Mouse (Mus musculus): ENCODE data around the gene Ints1. TPM values are rescaled to one million over a fixed set of nuclear protein-coding genes. Genes with fewer than 3 reads are reported as not detected.

Ints1 gene
- polyA plus RNA-seq, 1 experiment from 2014 or later = 16.9 TPM

DNA sequence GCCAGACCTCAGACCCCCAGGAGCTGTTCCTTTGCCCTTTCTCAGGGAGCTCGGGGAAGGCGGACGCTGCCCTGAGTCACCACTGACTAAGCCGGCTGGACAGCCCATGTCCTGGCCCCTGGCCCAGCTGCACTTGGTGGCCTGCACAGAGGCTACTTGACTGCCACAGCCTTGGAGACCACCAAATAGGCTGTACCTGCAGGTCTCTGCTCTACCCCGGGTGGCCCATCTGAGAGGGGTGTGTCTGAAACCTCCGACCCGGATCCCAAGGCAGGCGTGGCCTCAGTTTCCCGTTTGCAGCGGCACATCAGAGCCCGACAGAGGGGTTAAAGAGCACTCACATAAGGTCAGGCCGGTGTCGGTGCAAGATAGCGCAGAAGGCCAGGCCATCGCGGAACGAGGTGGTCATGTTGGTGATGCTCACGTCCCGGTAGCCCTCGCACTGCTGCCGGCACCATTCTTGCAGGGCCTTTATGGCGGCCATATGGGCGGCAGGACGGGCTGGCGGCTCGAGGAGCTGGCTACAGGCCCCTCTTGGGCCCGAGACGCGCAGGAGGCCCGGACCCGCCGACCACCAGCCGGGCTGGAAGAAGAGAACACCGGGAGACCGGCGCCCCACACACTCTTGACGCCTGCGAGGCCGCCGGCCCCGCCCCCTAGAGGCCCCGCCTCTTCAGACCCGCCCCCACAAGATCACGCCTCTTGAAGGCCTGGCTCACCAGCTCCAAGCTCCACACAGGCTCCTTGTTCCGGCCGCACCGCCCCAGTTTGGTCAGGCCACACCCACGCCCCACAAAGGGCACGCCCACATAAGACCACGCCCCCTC lies 39.6 kb downstream of the Ints1 start, which contains the start of gene Micall2:
Gene Micall2, minus strand, starts transcription at position 660 of the 827 bp plus-strand sequence.
- H3K36me3 ChIP-seq (ENCODE audit: control insufficient read depth, insufficient read depth) = no peaks in the 10 kb centered on the region
- ATAC-seq (replicated peaks; ENCODE audit: extremely low read depth, insufficient read depth, low FRiP score) = peak; percentile 95
- peak within 1 kb of the TSS; percentile 49 for H3K4me3 ChIP-seq (ENCODE audit: low read length)
- H3K4me2 ChIP-seq (ENCODE audit: low read depth, low read length) = peak within 1 kb of the TSS; percentile 79
- no peaks in the 10 kb centered on the region for H3K27me3 ChIP-seq (ENCODE audit: control insufficient read depth, insufficient read depth, low read length)
- peaks cover 18% of the 10 kb centered on the region for H3K4me1 ChIP-seq (ENCODE audit: control insufficient read depth, insufficient read depth, low read length)
- H3K9me3 ChIP-seq (replicated peaks; ENCODE audit: control insufficient read depth, low read length) = no peaks in the 10 kb centered on the region
- WGBS = 5% methylated on average over 50 of the region's 50 CpGs
- peak within 1 kb of the TSS; percentile 52 for H3K9ac ChIP-seq (ENCODE audit: low read length)
- peak within 1 kb of the TSS; percentile 43 for H3K27ac ChIP-seq (ENCODE audit: low read length)

DNA sequence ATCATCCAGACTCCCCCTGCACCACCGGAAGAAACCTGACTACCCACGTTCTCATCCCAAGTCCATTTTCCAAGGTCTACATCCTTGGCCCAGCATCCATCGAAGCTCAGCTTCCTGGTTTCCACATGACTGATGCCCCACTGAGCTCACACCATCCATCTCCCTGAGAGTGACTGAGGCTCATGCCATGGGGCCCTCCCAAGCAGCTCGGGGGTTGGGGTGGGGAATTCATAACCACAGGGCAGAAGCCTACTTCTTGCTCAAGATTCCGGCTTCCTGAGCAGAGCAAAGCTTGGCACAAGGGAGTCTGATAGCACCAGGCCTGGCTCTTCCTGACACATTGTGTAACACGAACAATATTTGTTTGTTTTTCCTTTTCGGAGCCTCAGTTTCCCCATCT lies 40.7 kb downstream of the Ints1 start:
- Histone ChIP-seq H3K9ac (ENCODE audit: low read length) (no peak overlapping the region), H3K4me3 (ENCODE audit: low read length) (no peak overlapping the region), H3K9me3 (replicated peaks; ENCODE audit: control insufficient read depth, low read length) (no peaks in the 10 kb centered on the region), H3K4me1 (ENCODE audit: control insufficient read depth, insufficient read depth, low read length) (peaks cover 20% of the 10 kb centered on the region), H3K27ac (ENCODE audit: low read length) (no peak overlapping the region), H3K27me3 (ENCODE audit: control insufficient read depth, insufficient read depth, low read length) (no peaks in the 10 kb centered on the region), H3K36me3 (ENCODE audit: control insufficient read depth, insufficient read depth) (no peaks in the 10 kb centered on the region), H3K4me2 (ENCODE audit: low read depth, low read length) (peak overlapping the region; percentile 79; the same call in 1 of the 2 replicates)
- WGBS = 69% methylated on average over 7 of the region's 7 CpGs
- ATAC-seq (replicated peaks; ENCODE audit: extremely low read depth, insufficient read depth, low FRiP score) = no peak

DNA sequence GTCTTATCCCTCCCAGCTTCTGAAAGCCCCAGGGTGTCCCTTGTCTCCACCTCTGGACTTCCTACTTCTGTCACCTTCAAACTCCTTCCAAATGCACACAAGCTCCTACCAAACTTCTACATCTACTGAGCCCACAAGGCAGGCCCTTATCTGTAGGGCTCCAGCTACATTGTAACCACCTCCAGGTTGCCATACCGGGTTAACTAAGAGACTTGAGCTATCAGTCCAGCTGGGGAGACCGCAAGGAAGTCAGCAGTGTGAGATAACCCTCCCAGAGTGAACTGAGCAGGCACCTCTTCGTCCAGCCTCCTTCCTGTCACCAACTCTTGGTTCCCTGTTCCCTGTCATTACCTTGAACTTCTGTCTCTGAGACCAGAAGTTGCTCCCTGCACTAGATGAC lies 41.5 kb downstream of the Ints1 start:
- Histone ChIP-seq H3K4me2 (ENCODE audit: low read depth, low read length) (no peak overlapping the region), H3K36me3 (ENCODE audit: control insufficient read depth, insufficient read depth) (no peaks in the 10 kb centered on the region), H3K9ac (ENCODE audit: low read length) (no peak overlapping the region), H3K27ac (ENCODE audit: low read length) (no peak overlapping the region), H3K4me1 (ENCODE audit: control insufficient read depth, insufficient read depth, low read length) (peaks cover 20% of the 10 kb centered on the region), H3K4me3 (ENCODE audit: low read length) (no peak overlapping the region), H3K27me3 (ENCODE audit: control insufficient read depth, insufficient read depth, low read length) (no peaks in the 10 kb centered on the region), H3K9me3 (replicated peaks; ENCODE audit: control insufficient read depth, low read length) (no peaks in the 10 kb centered on the region)
- 36% methylated on average over 3 of the region's 3 CpGs for WGBS
- ATAC-seq (replicated peaks; ENCODE audit: extremely low read depth, insufficient read depth, low FRiP score) = no peak

DNA sequence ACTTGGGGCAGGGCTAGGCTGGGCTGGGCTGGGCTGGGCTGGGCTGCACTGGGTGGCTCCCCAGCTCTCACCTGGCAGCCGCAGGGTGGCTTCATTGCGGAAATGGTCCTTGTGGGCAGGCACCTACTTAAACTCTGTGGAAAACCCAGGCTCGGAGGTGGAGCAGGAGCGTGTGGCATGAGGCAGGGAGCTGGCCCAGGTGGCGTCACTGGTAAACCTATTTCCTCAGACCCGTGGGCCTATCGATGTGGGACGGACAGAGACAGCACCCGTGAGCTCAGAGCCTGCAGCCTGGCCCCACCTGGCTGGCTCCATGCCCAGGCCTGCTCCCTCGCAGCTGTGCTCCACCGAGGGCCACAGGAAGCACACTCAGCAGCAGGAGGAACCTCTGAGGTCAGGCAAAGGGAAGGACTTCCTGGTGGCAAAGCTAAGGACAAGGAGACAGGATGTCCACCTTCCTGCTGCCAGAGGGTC lies 42.8 kb downstream of the Ints1 start:
- peak overlapping the region; percentile 32; the same call in 1 of the 2 replicates for H3K9ac ChIP-seq (ENCODE audit: low read length)
- no peaks in the 10 kb centered on the region for H3K36me3 ChIP-seq (ENCODE audit: control insufficient read depth, insufficient read depth)
- peak overlapping the region; percentile 36 for H3K4me2 ChIP-seq (ENCODE audit: low read depth, low read length)
- H3K9me3 ChIP-seq (replicated peaks; ENCODE audit: control insufficient read depth, low read length) = no peaks in the 10 kb centered on the region
- no peak overlapping the region for H3K4me3 ChIP-seq (ENCODE audit: low read length)
- WGBS = 47% methylated on average over 11 of the region's 11 CpGs
- peak overlapping the region; percentile 24 for H3K27ac ChIP-seq (ENCODE audit: low read length)
- H3K27me3 ChIP-seq (ENCODE audit: control insufficient read depth, insufficient read depth, low read length) = no peaks in the 10 kb centered on the region
- H3K4me1 ChIP-seq (ENCODE audit: control insufficient read depth, insufficient read depth, low read length) = peaks cover 20% of the 10 kb centered on the region
- ATAC-seq (replicated peaks; ENCODE audit: extremely low read depth, insufficient read depth, low FRiP score) = no peak

DNA sequence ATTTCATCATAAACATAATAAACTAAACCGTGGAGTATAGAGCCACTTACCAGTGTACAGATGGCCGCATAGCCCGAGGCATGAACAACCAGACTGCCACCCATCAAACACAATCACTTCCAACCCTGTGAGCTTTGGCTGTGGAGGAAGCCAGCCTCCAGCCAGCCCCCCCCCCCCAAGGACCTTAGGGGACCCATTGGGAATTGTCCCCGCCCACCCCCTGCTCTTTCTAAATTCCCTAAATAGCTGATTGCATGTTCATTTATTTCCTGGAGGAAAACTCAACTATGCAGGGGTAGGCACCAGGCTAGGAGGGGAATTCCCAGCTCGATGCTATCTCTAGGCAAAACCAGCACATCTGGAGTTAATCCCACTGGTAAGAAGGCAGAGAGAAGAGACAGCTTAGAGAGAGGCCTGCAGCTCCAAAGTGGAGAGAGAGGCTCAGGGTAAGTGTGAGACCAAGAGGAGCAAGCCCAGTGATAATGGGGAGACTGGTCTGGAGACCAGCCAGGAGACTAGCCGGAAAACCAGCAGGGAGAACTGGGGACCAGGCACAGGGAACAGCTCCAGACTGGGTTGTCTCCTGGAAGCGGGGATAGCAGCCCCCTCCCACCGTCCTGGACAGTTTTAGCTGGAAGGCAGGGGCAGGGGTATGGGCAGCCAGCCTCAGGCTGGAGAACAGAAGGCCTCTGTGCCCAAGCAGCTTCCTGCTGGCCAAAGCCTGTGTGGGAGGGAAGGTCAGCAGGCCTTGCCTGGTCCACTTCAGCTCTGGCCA lies 44.6 kb downstream of the Ints1 start:
- H3K27me3 ChIP-seq (ENCODE audit: control insufficient read depth, insufficient read depth, low read length) = no peaks in the 10 kb centered on the region
- no peaks in the 10 kb centered on the region for H3K9me3 ChIP-seq (replicated peaks; ENCODE audit: control insufficient read depth, low read length)
- no peak for ATAC-seq (replicated peaks; ENCODE audit: extremely low read depth, insufficient read depth, low FRiP score)
- peaks cover 16% of the 10 kb centered on the region for H3K4me1 ChIP-seq (ENCODE audit: control insufficient read depth, insufficient read depth, low read length)
- no peaks in the 10 kb centered on the region for H3K36me3 ChIP-seq (ENCODE audit: control insufficient read depth, insufficient read depth)
- 45% methylated on average over 8 of the region's 8 CpGs for WGBS
- H3K9ac ChIP-seq (ENCODE audit: low read length) = peak overlapping the region; percentile 32; the same call in 1 of the 2 replicates
- peak overlapping the region; percentile 36; the same call in 1 of the 2 replicates for H3K27ac ChIP-seq (ENCODE audit: low read length)
- H3K4me3 ChIP-seq (ENCODE audit: low read length) = no peak overlapping the region
- H3K4me2 ChIP-seq (ENCODE audit: low read depth, low read length) = peak overlapping the region; percentile 11; the same call in 1 of the 2 replicates

GRCm38 (mm10) chr5:139727261-139727660 lies 48.2 kb downstream of the Ints1 start:
- Histone ChIP-seq H3K4me2 (ENCODE audit: low read depth, low read length) (no peak overlapping the region), H3K9me3 (replicated peaks; ENCODE audit: control insufficient read depth, low read length) (no peaks in the 10 kb centered on the region), H3K27ac (ENCODE audit: low read length) (no peak overlapping the region), H3K27me3 (ENCODE audit: control insufficient read depth, insufficient read depth, low read length) (no peaks in the 10 kb centered on the region), H3K4me3 (ENCODE audit: low read length) (no peak overlapping the region), H3K9ac (ENCODE audit: low read length) (no peak overlapping the region), H3K4me1 (ENCODE audit: control insufficient read depth, insufficient read depth, low read length) (peaks cover 5% of the 10 kb centered on the region), H3K36me3 (ENCODE audit: control insufficient read depth, insufficient read depth) (no peaks in the 10 kb centered on the region)
- WGBS = 85% methylated on average over 11 of the region's 11 CpGs
- no peak for ATAC-seq (replicated peaks; ENCODE audit: extremely low read depth, insufficient read depth, low FRiP score)

GRCm38 (mm10) chr5:139726186-139726585 lies 49.3 kb downstream of the Ints1 start:
- Histone ChIP-seq H3K9me3 (replicated peaks; ENCODE audit: control insufficient read depth, low read length) (no peaks in the 10 kb centered on the region), H3K4me3 (ENCODE audit: low read length) (no peak overlapping the region), H3K27me3 (ENCODE audit: control insufficient read depth, insufficient read depth, low read length) (no peaks in the 10 kb centered on the region), H3K9ac (ENCODE audit: low read length) (no peak overlapping the region), H3K4me1 (ENCODE audit: control insufficient read depth, insufficient read depth, low read length) (peaks cover 5% of the 10 kb centered on the region), H3K36me3 (ENCODE audit: control insufficient read depth, insufficient read depth) (no peaks in the 10 kb centered on the region), H3K4me2 (ENCODE audit: low read depth, low read length) (no peak overlapping the region), H3K27ac (ENCODE audit: low read length) (no peak overlapping the region)
- ATAC-seq (replicated peaks; ENCODE audit: extremely low read depth, insufficient read depth, low FRiP score) = no peak
- 80% methylated on average over 3 of the region's 3 CpGs for WGBS

- Histone ChIP-seq H3K9ac (ENCODE audit: low read length) (no peak overlapping the region), H3K4me2 (ENCODE audit: low read depth, low read length) (no peak overlapping the region), H3K4me1 (ENCODE audit: control insufficient read depth, insufficient read depth, low read length) (no peaks in the 10 kb centered on the region), H3K27me3 (ENCODE audit: control insufficient read depth, insufficient read depth, low read length) (no peaks in the 10 kb centered on the region), H3K36me3 (ENCODE audit: control insufficient read depth, insufficient read depth) (no peaks in the 10 kb centered on the region), H3K27ac (ENCODE audit: low read length) (no peak overlapping the region), H3K4me3 (ENCODE audit: low read length) (no peak overlapping the region), H3K9me3 (replicated peaks; ENCODE audit: control insufficient read depth, low read length) (no peaks in the 10 kb centered on the region)
- WGBS = 44% methylated on average over 10 of the region's 10 CpGs
- ATAC-seq (replicated peaks; ENCODE audit: extremely low read depth, insufficient read depth, low FRiP score) = no peak; the same call in 1 of the 2 replicates
Observed at GRCm38 (mm10) chr5:139724336-139725116, 50.9 kb downstream of the Ints1 start.

Data from heart, embryonic 16.5 days (tissue).